Mouse (Mus musculus) olfactory bulb, adult 2 months (tissue): ENCODE results near the gene Bcl9. TPM values are rescaled to one million over a fixed set of nuclear protein-coding genes. Genes with fewer than 3 reads are reported as not detected.

ENCODE experiments used
- H3K27ac ChIP-seq: fragments of 200-500 bp; 2 replicates; pipeline ENCODE4 v1.5.1; 2012; ENCODE audit warnings: low read depth, low read length; ENCODE audit not compliant: insufficient read depth
- H3K4me1 ChIP-seq: fragments of 200-500 bp; 2 replicates; pipeline ENCODE4 v1.6.1; 2012; ENCODE audit warnings: low read length; ENCODE audit not compliant: control insufficient read depth, insufficient read depth
- H3K4me3 ChIP-seq: fragments of 200-500 bp; 2 replicates; pipeline ENCODE4 v1.5.1; 2012; ENCODE audit warnings: mild to moderate bottlenecking, low read depth, low read length, moderate library complexity; ENCODE audit not compliant: insufficient read depth
- CTCF ChIP-seq: fragments of 200-500 bp; IDR thresholded peaks from 2 replicates; pipeline ENCODE4 v1.5.1; 2012; ENCODE audit warnings: low read depth, mild to moderate bottlenecking, low read length, moderate library complexity; ENCODE audit not compliant: insufficient read depth
- POLR2A ChIP-seq: fragments of 200-500 bp; IDR thresholded peaks from 2 replicates; pipeline ENCODE4 v1.6.1; 2012; ENCODE audit warnings: mild to moderate bottlenecking, low read depth, low read length, moderate library complexity; ENCODE audit not compliant: insufficient read depth
- WGBS: fragments of 180-500 bp; shearing (Covaris S2); methylation state at CpG from one replicate; pipeline ENCODE4 v1.1.7; 2018; 5-methylcytosine and 5-hydroxymethylcytosine counted together
- polyA plus RNA-seq: library from polyadenylated mRNA; stranded (reverse); fragments of >200 nt; gene quantifications from 2 replicates; pipeline ENCODE4 v1.2.4, GENCODE M21; 2012; ENCODE audit warnings: low replicate concordance; ENCODE audit not compliant: missing spikeins, insufficient read depth, insufficient read length

The Bcl9 gene
- polyA plus RNA-seq, 1 experiment, result not detected

- peaks cover 7% of the 10 kb centered on the region; the same call in 1 of the 2 replicates for H3K4me1 ChIP-seq
- no peak for TF ChIP-seq CTCF
- no peak for TF ChIP-seq POLR2A
- 3% methylated on average over 17 of the region's 17 CpGs for WGBS
- peak overlapping the region; percentile 81 for H3K4me3 ChIP-seq
- H3K27ac ChIP-seq, result peak overlapping the region; percentile 76
Measured at GRCm38 (mm10) chr3:97157958-97158599, 139.6 kb downstream of the Bcl9 start.

GRCm38 (mm10) chr3:97157308-97157707, 140.4 kb downstream of the Bcl9 start:
- peaks cover 7% of the 10 kb centered on the region; the same call in 1 of the 2 replicates for H3K4me1 ChIP-seq
- 91% methylated on average over 1 of the region's 1 CpGs for WGBS
- H3K4me3 ChIP-seq, result no peak overlapping the region
- no peak overlapping the region for H3K27ac ChIP-seq
- TF ChIP-seq CTCF (no peak), POLR2A (no peak)

GRCm38 (mm10) chr3:97156431-97156830, 141.3 kb downstream of the Bcl9 start:
- 91% methylated on average over 6 of the region's 6 CpGs for WGBS
- peaks cover 7% of the 10 kb centered on the region; the same call in 1 of the 2 replicates for H3K4me1 ChIP-seq
- no peak overlapping the region for H3K27ac ChIP-seq
- H3K4me3 ChIP-seq, result no peak overlapping the region
- TF ChIP-seq POLR2A (no peak), CTCF (no peak)

Other genes starting within 250 kb of the Bcl9 start
- gene Acp6, start 139.1 kb downstream of the Bcl9 start, polyA plus RNA-seq, result not detected in 2 replicates
- not detected in 2 replicates for gene Olfr1402, start 124.1 kb upstream of the Bcl9 start, polyA plus RNA-seq